Comparison of ENCODE assay signal across 7 mouse cellular contexts in genomic region chr7:28381938-28382337, GRCm38 (mm10). TPM values are rescaled to one million over a fixed set of nuclear protein-coding genes. Genes with fewer than 3 reads are reported as not detected.
DNase-seq lines count a peak whose midpoint lies in the region; ATAC-seq and TF ChIP-seq lines count a peak whose summit lies in the region.

No protein-coding gene starts in this region.

- peaks cover 3% of the 10 kb centered on the region for H3K79me2 ChIP-seq in MEL (ENCODE audit: control insufficient read depth, insufficient read depth, low read length, poor library complexity)
- peaks cover 20% of the 10 kb centered on the region for H3K79me2 ChIP-seq in liver, adult 2 months (ENCODE audit: control insufficient read depth, insufficient read depth, low read length)

- TF ChIP-seq RAD21 in MEL (IDR thresholded peaks at IDR 0.05; ENCODE audit: low read depth, low read length): no peak

- peak overlapping the region; percentile 57 to 85 for H3K4me3 ChIP-seq in MEL (ENCODE audit: control insufficient read depth in 1 of 2, insufficient read depth in 1 of 2, low read depth in 2 of 2, low read length in 2 of 2)
- H3K4me3 ChIP-seq in bone marrow macrophage, adult 2 months (ENCODE audit: insufficient read depth, low read length): peak overlapping the region; percentile 59
- peak overlapping the region; percentile 91 for H3K4me3 ChIP-seq in gastrocnemius, adult 2 months
- peak overlapping the region; percentile 2 for H3K4me3 ChIP-seq in hindbrain, embryonic 15.5 days
- H3K4me3 ChIP-seq in liver, adult 2 months (ENCODE audit: insufficient read depth, low read depth, low read length): peak overlapping the region; percentile 70
- H3K4me3 ChIP-seq in stomach, embryonic 14.5 days (ENCODE audit: low read depth, low read length): peak overlapping the region; percentile 17

- no peak for TF ChIP-seq CTCF in MEL (IDR thresholded peaks at IDR 0.05 in 2 of 3, conservative IDR thresholded peaks at IDR 0.05 in 1 of 3; ENCODE audit: control insufficient read depth in 1 of 3, insufficient read depth in 1 of 3, low read depth in 2 of 3, low read length in 3 of 3, poor library complexity in 1 of 3, severe bottlenecking in 1 of 3)
- no peak for TF ChIP-seq CTCF in bone marrow macrophage, adult 2 months (IDR thresholded peaks at IDR 0.05; ENCODE audit: low read depth, low read length)
- TF ChIP-seq CTCF in gastrocnemius, adult 2 months (IDR thresholded peaks at IDR 0.05): no peak
- no peak for TF ChIP-seq CTCF in liver, adult 2 months (IDR thresholded peaks at IDR 0.05; ENCODE audit: low read depth, low read length)

- H3K9me3 ChIP-seq in MEL (replicated peaks; ENCODE audit: insufficient read depth, low read length): no peaks in the 10 kb centered on the region
- H3K9me3 ChIP-seq in hindbrain, embryonic 15.5 days: no peaks in the 10 kb centered on the region
- no peaks in the 10 kb centered on the region for H3K9me3 ChIP-seq in stomach, embryonic 14.5 days (ENCODE audit: control insufficient read depth, low read depth, low read length)

- H3K4me1 ChIP-seq in MEL (ENCODE audit: control insufficient read depth in 1 of 2, insufficient read depth in 2 of 2, low read length in 2 of 2): peaks cover 6 to 29% of the 10 kb centered on the region in 2 experiments
- H3K4me1 ChIP-seq in bone marrow macrophage, adult 2 months (ENCODE audit: control insufficient read depth, insufficient read depth, low read length): peaks cover 41% of the 10 kb centered on the region
- peaks cover 44% of the 10 kb centered on the region for H3K4me1 ChIP-seq in hindbrain, embryonic 15.5 days (replicated peaks)
- peaks cover 25% of the 10 kb centered on the region; the same call in 1 of the 2 replicates for H3K4me1 ChIP-seq in liver, adult 2 months (ENCODE audit: control insufficient read depth, insufficient read depth, low read length)
- H3K4me1 ChIP-seq in stomach, embryonic 14.5 days (ENCODE audit: control insufficient read depth, insufficient read depth, low read length): peaks cover 40% of the 10 kb centered on the region

- peak overlapping the region; percentile 38 for H3K4me2 ChIP-seq in hindbrain, embryonic 15.5 days
- peak overlapping the region; percentile 43 for H3K4me2 ChIP-seq in stomach, embryonic 14.5 days (replicated peaks; ENCODE audit: low read depth, low read length)

- 0 out of 4 replicates have a peak, but pooled peaks of 1 of the 2 experiments have one; percentile 15 for TF ChIP-seq POLR2A in MEL (IDR thresholded peaks at IDR 0.05; ENCODE audit: control insufficient read depth in 1 of 2, insufficient read depth in 1 of 2, low read depth in 1 of 2, low read length in 2 of 2, poor library complexity in 1 of 2)
- TF ChIP-seq POLR2A in bone marrow macrophage, adult 2 months (IDR thresholded peaks at IDR 0.05; ENCODE audit: borderline replicate concordance, low read depth, low read length): no peak
- TF ChIP-seq POLR2A in liver, adult 2 months (IDR thresholded peaks at IDR 0.05; ENCODE audit: extremely low read depth, insufficient read depth, low read length): 0 out of 2 replicates have a peak, but pooled peaks have one; percentile 29

- H3K27me3 ChIP-seq in MEL (ENCODE audit: control insufficient read depth in 1 of 2, insufficient read depth in 2 of 2, low read length in 2 of 2): no peaks in the 10 kb centered on the region
- no peaks in the 10 kb centered on the region for H3K27me3 ChIP-seq in hindbrain, embryonic 15.5 days
- no peaks in the 10 kb centered on the region for H3K27me3 ChIP-seq in liver, adult 2 months (ENCODE audit: control insufficient read depth, insufficient read depth, low read length)
- no peaks in the 10 kb centered on the region for H3K27me3 ChIP-seq in stomach, embryonic 14.5 days (ENCODE audit: control insufficient read depth, insufficient read depth, low read length)

- WGBS in hindbrain, embryonic 15.5 days: 8% methylated on average over 20 of the region's 20 CpGs
- under 1% methylated on average over 20 of the region's 20 CpGs for WGBS in liver, adult 2 months
- WGBS in stomach, embryonic 14.5 days: 1% methylated on average over 20 of the region's 20 CpGs

- H3K27ac ChIP-seq in MEL (ENCODE audit: control insufficient read depth, low read depth, low read length): peak overlapping the region; percentile 95
- H3K27ac ChIP-seq in bone marrow macrophage, adult 2 months (ENCODE audit: insufficient read depth, low read depth, low read length): peak overlapping the region; percentile 99
- peak overlapping the region; percentile 94 for H3K27ac ChIP-seq in gastrocnemius, adult 2 months
- H3K27ac ChIP-seq in hindbrain, embryonic 15.5 days (replicated peaks): peak overlapping the region; percentile 57
- peak overlapping the region; percentile 100 for H3K27ac ChIP-seq in liver, adult 2 months (replicated peaks; ENCODE audit: insufficient read depth, low read depth, low read length)
- H3K27ac ChIP-seq in stomach, embryonic 14.5 days (ENCODE audit: low read length): peak overlapping the region; percentile 96

- TF ChIP-seq EP300 in MEL (IDR thresholded peaks at IDR 0.05; ENCODE audit: low read depth in 1 of 2, low read length in 2 of 2): peak in 1 of 2 experiments; percentile 53; a peak in 2 of 4 replicates

- peak overlapping the region; percentile 74 for H3K9ac ChIP-seq in MEL (ENCODE audit: control insufficient read depth, low read depth, low read length, poor library complexity, severe bottlenecking)
- H3K9ac ChIP-seq in hindbrain, embryonic 15.5 days: 0 out of 2 replicates have a peak overlapping the region, but pooled peaks have one; percentile 3
- peak overlapping the region; percentile 90 for H3K9ac ChIP-seq in liver, adult 2 months (ENCODE audit: low read depth, low read length)
- peak overlapping the region; percentile 10 for H3K9ac ChIP-seq in stomach, embryonic 14.5 days (replicated peaks; ENCODE audit: low read depth, low read length)

- DNase-seq in MEL (ENCODE audit: low read depth, low spot score): peak; percentile 81
- DNase-seq in gastrocnemius, adult 2 months: peak; percentile 91
- peak; percentile 86 for DNase-seq in liver, adult 2 months (ENCODE audit: extremely low read depth, low read depth, low spot score)
- DNase-seq in monocyte, adult 2 months (ENCODE audit: low read depth in 1 of 2, low spot score in 2 of 2): peak; percentile 78 to 95

- H3K36me3 ChIP-seq in MEL (ENCODE audit: control insufficient read depth in 1 of 2, insufficient read depth in 2 of 2, low read length in 2 of 2): peaks cover 0 to 16% of the 10 kb centered on the region in 2 experiments; a peak in 2 of 4 replicates
- no peaks in the 10 kb centered on the region for H3K36me3 ChIP-seq in hindbrain, embryonic 15.5 days
- peaks cover 8% of the 10 kb centered on the region for H3K36me3 ChIP-seq in liver, adult 2 months (ENCODE audit: control insufficient read depth, insufficient read depth, low read length)
- peaks cover 13% of the 10 kb centered on the region; the same call in 1 of the 2 replicates for H3K36me3 ChIP-seq in stomach, embryonic 14.5 days (ENCODE audit: control insufficient read depth, insufficient read depth, low read length)

- intact Hi-C loops in gastrocnemius, adult 2 months (cut with DNase I): no loop called here

- ATAC-seq in hindbrain, embryonic 15.5 days (ENCODE audit: low FRiP score, low read depth): no peak
- peak; percentile 68 for ATAC-seq in stomach, embryonic 14.5 days (ENCODE audit: insufficient number of reproducible peaks, insufficient read depth, low FRiP score, low read depth)

RNA-seq across cellular contexts. Expression of gene Zfp36, which starts 1.9 kb away (rescaled TPM):
- 0.50 and 0.65 TPM in 2 replicates for total RNA-seq in MEL (2012; rRNA removed)
- 1 to 10 TPM in 1 of 2 experiments, not detected in 1; 2.8 TPM for polyA plus RNA-seq in MEL (2012; ENCODE audit: insufficient read depth in 1 of 2, insufficient read length in 2 of 2, low read depth in 1 of 2, low replicate concordance in 2 of 2, missing spikeins in 1 of 2)
- polyA plus RNA-seq in bone marrow macrophage, adult 2 months (2012; ENCODE audit: insufficient read depth, insufficient read length, missing spikeins): 110 and 119 TPM in 2 replicates
- 10 to 100 TPM; 10.0 to 36.7 TPM for total RNA-seq in gastrocnemius, adult 2 months (2021)
- polyA plus RNA-seq in hindbrain, embryonic 15.5 days (2015; fragmentation: Nextera tagmentation; extraction: Ambion mirVana): 4.4 and 4.6 TPM in 2 replicates
- total RNA-seq in liver, adult 2 months (2014; rRNA removed): 16.4 and 25.4 TPM in 2 replicates
- polyA plus RNA-seq in liver, adult 2 months (2012; rRNA removed): 41.1 and 54.3 TPM in 2 replicates
- 15.5 and 17.6 TPM in 2 replicates for polyA plus RNA-seq in stomach, embryonic 14.5 days (2014; fragmentation: Nextera tagmentation; extraction: Ambion mirVana)

RNA-seq across cellular contexts. Expression of gene Plekhg2, which starts 9.5 kb away (rescaled TPM):
- total RNA-seq in MEL (2012; rRNA removed): 1.1 and 1.8 TPM in 2 replicates
- 1 to 10 TPM in 1 of 2 experiments, not detected in 1; 9.2 TPM for polyA plus RNA-seq in MEL (2012; ENCODE audit: insufficient read depth in 1 of 2, insufficient read length in 2 of 2, low read depth in 1 of 2, low replicate concordance in 2 of 2, missing spikeins in 1 of 2)
- polyA plus RNA-seq in bone marrow macrophage, adult 2 months (2012; ENCODE audit: insufficient read depth, insufficient read length, missing spikeins): 11.4 and 14.6 TPM in 2 replicates
- total RNA-seq in gastrocnemius, adult 2 months (2021): 1 to 10 TPM; 4.0 to 7.5 TPM
- 26.8 and 27.6 TPM in 2 replicates for polyA plus RNA-seq in hindbrain, embryonic 15.5 days (2015; fragmentation: Nextera tagmentation; extraction: Ambion mirVana)
- 0.65 and 1.3 TPM in 2 replicates for total RNA-seq in liver, adult 2 months (2014; rRNA removed)
- 3.3 and 3.5 TPM in 2 replicates for polyA plus RNA-seq in liver, adult 2 months (2012; rRNA removed)
- 63.4 and 70.7 TPM in 2 replicates for polyA plus RNA-seq in stomach, embryonic 14.5 days (2014; fragmentation: Nextera tagmentation; extraction: Ambion mirVana)

RNA-seq across cellular contexts. Expression of gene Med29, which starts 10.6 kb away (rescaled TPM):
- total RNA-seq in MEL (2012; rRNA removed): 23.7 and 31.1 TPM in 2 replicates
- polyA plus RNA-seq in MEL (2012; ENCODE audit: insufficient read depth in 1 of 2, insufficient read length in 2 of 2, low read depth in 1 of 2, low replicate concordance in 2 of 2, missing spikeins in 1 of 2): 10 to 100 TPM in 1 of 2 experiments, not detected in 1; 39.6 TPM
- 12.5 and 13.9 TPM in 2 replicates for polyA plus RNA-seq in bone marrow macrophage, adult 2 months (2012; ENCODE audit: insufficient read depth, insufficient read length, missing spikeins)
- 10 to 100 TPM; 22.1 to 28.3 TPM for total RNA-seq in gastrocnemius, adult 2 months (2021)
- 46.1 and 46.6 TPM in 2 replicates for polyA plus RNA-seq in hindbrain, embryonic 15.5 days (2015; fragmentation: Nextera tagmentation; extraction: Ambion mirVana)
- total RNA-seq in liver, adult 2 months (2014; rRNA removed): 13.4 and 17.6 TPM in 2 replicates
- 49.2 and 50.9 TPM in 2 replicates for polyA plus RNA-seq in liver, adult 2 months (2012; rRNA removed)
- 47.1 and 51.1 TPM in 2 replicates for polyA plus RNA-seq in stomach, embryonic 14.5 days (2014; fragmentation: Nextera tagmentation; extraction: Ambion mirVana)

RNA-seq across cellular contexts. Expression of gene Paf1, which starts 10.8 kb away (rescaled TPM):
- 49.9 and 53.5 TPM in 2 replicates for total RNA-seq in MEL (2012; rRNA removed)
- polyA plus RNA-seq in MEL (2012; ENCODE audit: insufficient read depth in 1 of 2, insufficient read length in 2 of 2, low read depth in 1 of 2, low replicate concordance in 2 of 2, missing spikeins in 1 of 2): 100 to 1,000 TPM in 1 of 2 experiments, 10 to 100 TPM in 1; 99.9 to 645 TPM
- polyA plus RNA-seq in bone marrow macrophage, adult 2 months (2012; ENCODE audit: insufficient read depth, insufficient read length, missing spikeins): 102 and 123 TPM in 2 replicates
- 10 to 100 TPM; 31.0 to 35.0 TPM for total RNA-seq in gastrocnemius, adult 2 months (2021)
- polyA plus RNA-seq in hindbrain, embryonic 15.5 days (2015; fragmentation: Nextera tagmentation; extraction: Ambion mirVana): 93.3 and 96.8 TPM in 2 replicates
- 16.1 TPM in 2 replicates for total RNA-seq in liver, adult 2 months (2014; rRNA removed)
- polyA plus RNA-seq in liver, adult 2 months (2012; rRNA removed): 52.8 and 59.1 TPM in 2 replicates
- polyA plus RNA-seq in stomach, embryonic 14.5 days (2014; fragmentation: Nextera tagmentation; extraction: Ambion mirVana): 67.3 and 73.2 TPM in 2 replicates

RNA-seq across cellular contexts. Expression of gene Rps16, which starts 31.5 kb away (rescaled TPM):
- 2,133 and 2,343 TPM in 2 replicates for total RNA-seq in MEL (2012; rRNA removed)
- 1,000 to 10,000 TPM; 1,661 to 1,740 TPM for polyA plus RNA-seq in MEL (2012; ENCODE audit: insufficient read depth in 1 of 2, insufficient read length in 2 of 2, low read depth in 1 of 2, low replicate concordance in 2 of 2, missing spikeins in 1 of 2)
- 801 and 823 TPM in 2 replicates for polyA plus RNA-seq in bone marrow macrophage, adult 2 months (2012; ENCODE audit: insufficient read depth, insufficient read length, missing spikeins)
- 100 to 1,000 TPM; 373 to 449 TPM for total RNA-seq in gastrocnemius, adult 2 months (2021)
- polyA plus RNA-seq in hindbrain, embryonic 15.5 days (2015; fragmentation: Nextera tagmentation; extraction: Ambion mirVana): 444 and 501 TPM in 2 replicates
- total RNA-seq in liver, adult 2 months (2014; rRNA removed): 110 and 136 TPM in 2 replicates
- polyA plus RNA-seq in liver, adult 2 months (2012; rRNA removed): 471 and 577 TPM in 2 replicates
- polyA plus RNA-seq in stomach, embryonic 14.5 days (2014; fragmentation: Nextera tagmentation; extraction: Ambion mirVana): 1,258 and 1,269 TPM in 2 replicates

Comparison
In these comparisons a context has a peak if more than half of its experiments do, and no peak if none do; other contexts are left out.
1. H3K4me3 ChIP-seq: peak in every context shown above with its lines; median percentile 91 in gastrocnemius, adult 2 months; 71 in MEL; 70 in liver, adult 2 months; 59 in bone marrow macrophage, adult 2 months; 17 in stomach, embryonic 14.5 days; 2 in hindbrain, embryonic 15.5 days.
2. H3K9ac ChIP-seq: peak in every context shown above with its lines; median percentile 90 in liver, adult 2 months; 74 in MEL; 10 in stomach, embryonic 14.5 days; 3 in hindbrain, embryonic 15.5 days.